Mouse (Mus musculus): Measurements from ENCODE around the gene Tstd3.

GRCm38 (mm10) chr4:21814029-21814428, 47.0 kb upstream of the Tstd3 start:
- peak; percentile 66 for TF ChIP-seq CTCF (IDR thresholded peaks at IDR 0.05; ENCODE audit: control insufficient read depth, insufficient read depth, low read length)
- no peak for TF ChIP-seq POLR2A (IDR thresholded peaks at IDR 0.05; ENCODE audit: borderline replicate concordance, control insufficient read depth, low read depth, low read length)
